Mouse (Mus musculus): ENCODE data around the gene Alox12b. TPM values are rescaled to one million over a fixed set of nuclear protein-coding genes. Genes with fewer than 3 reads are reported as not detected.

The Alox12b gene
- polyA plus RNA-seq, 1 experiment from 2014 or later, result not detected

DNA sequence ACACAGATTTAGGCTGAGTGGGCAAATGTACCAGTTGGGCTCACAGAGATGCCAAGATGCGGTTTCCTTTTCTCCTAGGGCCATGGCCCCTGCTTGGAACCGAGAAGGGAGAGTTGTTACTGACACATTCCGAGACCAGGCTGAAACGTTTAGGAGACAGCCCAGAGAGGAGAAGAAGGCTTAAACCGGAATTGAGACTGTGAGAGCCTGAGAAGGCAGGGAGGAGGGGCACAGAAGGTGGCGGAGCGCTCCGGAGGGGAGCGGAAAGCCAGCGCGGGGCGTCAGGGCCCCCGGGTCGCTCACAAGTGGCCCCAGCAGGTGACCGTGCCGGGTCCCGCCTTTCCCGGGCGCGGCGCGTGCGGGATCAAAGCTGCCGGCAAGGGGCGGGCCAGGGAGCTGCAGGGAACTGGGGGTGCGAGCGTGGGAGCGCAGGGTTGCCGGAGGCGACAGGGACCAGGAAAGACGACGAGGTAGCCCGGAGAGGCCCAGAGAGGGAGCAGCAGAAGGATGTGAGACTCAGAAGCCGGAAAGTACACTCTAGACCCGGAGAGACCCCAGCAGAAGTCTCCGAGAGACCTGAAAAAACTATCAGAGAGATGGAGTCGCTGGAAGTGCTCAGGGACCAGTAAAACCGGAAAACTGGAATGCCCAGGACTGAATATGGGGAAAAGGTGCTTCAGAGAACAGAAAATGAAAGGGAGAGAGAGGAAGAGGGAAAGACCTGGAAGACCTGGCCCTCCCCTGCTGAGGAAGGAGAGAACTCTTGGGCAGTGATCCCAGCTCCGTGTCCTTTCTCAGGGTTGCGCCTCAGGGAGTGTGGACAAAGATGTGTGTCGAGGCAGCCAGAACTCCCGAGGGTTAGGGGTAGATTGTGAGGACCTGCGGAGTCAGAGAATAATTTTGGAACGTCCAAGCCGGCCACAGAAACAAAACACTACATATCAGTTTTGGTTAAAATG is 38.8 kb upstream of the Alox12b start:
- no peaks in the 10 kb centered on the region for H3K27me3 ChIP-seq
- H3K4me3 ChIP-seq, result peak overlapping the region; percentile 64
- peak overlapping the region; percentile 60 for H3K9ac ChIP-seq (replicated peaks)
- no peak for ATAC-seq (replicated peaks)
- peak overlapping the region; percentile 78 for H3K4me2 ChIP-seq (replicated peaks)
- WGBS, result under 1% methylated on average over 45 of the region's 45 CpGs
- H3K4me1 ChIP-seq, result peaks cover 43% of the 10 kb centered on the region
- no peaks in the 10 kb centered on the region for H3K9me3 ChIP-seq
- H3K27ac ChIP-seq (replicated peaks), result peak overlapping the region; percentile 62
- no peaks in the 10 kb centered on the region for H3K36me3 ChIP-seq

DNA sequence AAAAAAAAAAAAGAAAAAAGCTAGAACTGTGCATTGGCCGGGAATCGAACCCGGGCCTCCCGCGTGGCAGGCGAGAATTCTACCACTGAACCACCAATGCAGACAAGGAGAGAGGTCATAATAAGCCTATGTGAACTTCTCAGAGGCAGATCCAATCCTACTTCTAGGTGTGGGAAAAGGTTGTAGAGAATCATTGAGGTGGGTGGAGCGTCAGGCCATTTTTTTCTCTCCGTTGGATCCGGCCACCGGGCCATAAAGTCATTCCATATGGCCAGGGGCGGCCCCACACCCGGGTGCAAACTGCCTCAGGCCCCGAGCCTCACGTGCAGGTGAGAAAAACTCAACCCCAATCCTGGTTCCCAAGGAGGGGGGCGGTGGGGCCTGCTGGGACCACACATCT is 38.0 kb upstream of the Alox12b start:
- peaks cover 46% of the 10 kb centered on the region for H3K4me1 ChIP-seq
- no peaks in the 10 kb centered on the region for H3K36me3 ChIP-seq
- WGBS, result under 1% methylated on average over 15 of the region's 15 CpGs
- no peaks in the 10 kb centered on the region for H3K27me3 ChIP-seq
- no peak; the same call in 1 of the 2 replicates for ATAC-seq (replicated peaks)
- peak overlapping the region; percentile 64 for H3K4me3 ChIP-seq
- H3K4me2 ChIP-seq (replicated peaks), result peak overlapping the region; percentile 78
- no peaks in the 10 kb centered on the region for H3K9me3 ChIP-seq
- H3K27ac ChIP-seq (replicated peaks), result no peak overlapping the region; the same call in 1 of the 2 replicates
- H3K9ac ChIP-seq (replicated peaks), result no peak overlapping the region

DNA sequence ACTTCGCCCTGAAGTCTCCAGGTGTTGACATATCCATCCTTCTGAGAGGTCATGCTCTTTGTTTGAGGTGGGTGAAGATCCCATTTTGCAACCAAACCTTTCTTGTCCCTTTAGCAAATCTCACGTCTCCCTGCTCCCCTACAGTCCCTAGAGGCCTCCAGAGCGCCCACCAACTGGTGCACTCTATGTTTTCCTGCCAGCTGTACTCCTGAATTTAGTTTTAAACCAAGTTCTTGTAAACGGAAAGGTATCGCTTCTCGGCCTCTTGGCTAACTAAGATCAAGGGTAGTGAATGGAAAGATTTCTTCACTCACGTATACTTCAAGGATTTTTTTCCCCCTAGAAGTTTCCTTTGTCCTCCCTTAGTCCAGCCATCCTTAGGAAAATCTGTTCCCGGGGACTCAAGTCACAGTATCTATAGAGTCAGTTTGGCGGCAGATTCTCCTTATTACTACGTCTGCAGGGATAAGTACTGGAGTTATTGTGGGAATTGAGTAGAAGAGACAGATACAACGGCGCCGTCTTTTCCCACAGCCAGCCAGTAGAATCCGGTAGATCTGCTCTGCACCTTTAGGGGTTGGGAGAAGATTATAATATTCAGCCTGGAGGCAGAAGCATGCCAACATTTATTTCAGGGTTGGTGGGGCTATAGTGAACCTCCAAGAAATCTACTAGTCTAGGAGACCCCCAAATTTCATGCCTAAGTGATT is 37.2 kb upstream of the Alox12b start:
- H3K27me3 ChIP-seq, result no peaks in the 10 kb centered on the region
- WGBS, result 37% methylated on average over 14 of the region's 14 CpGs
- H3K4me2 ChIP-seq (replicated peaks), result peak overlapping the region; percentile 89
- no peak overlapping the region for H3K9ac ChIP-seq (replicated peaks)
- no peak for ATAC-seq (replicated peaks)
- H3K4me3 ChIP-seq, result peak overlapping the region; percentile 64
- no peaks in the 10 kb centered on the region for H3K36me3 ChIP-seq
- H3K4me1 ChIP-seq, result peaks cover 46% of the 10 kb centered on the region
- no peaks in the 10 kb centered on the region for H3K9me3 ChIP-seq
- H3K27ac ChIP-seq (replicated peaks), result no peak overlapping the region

DNA sequence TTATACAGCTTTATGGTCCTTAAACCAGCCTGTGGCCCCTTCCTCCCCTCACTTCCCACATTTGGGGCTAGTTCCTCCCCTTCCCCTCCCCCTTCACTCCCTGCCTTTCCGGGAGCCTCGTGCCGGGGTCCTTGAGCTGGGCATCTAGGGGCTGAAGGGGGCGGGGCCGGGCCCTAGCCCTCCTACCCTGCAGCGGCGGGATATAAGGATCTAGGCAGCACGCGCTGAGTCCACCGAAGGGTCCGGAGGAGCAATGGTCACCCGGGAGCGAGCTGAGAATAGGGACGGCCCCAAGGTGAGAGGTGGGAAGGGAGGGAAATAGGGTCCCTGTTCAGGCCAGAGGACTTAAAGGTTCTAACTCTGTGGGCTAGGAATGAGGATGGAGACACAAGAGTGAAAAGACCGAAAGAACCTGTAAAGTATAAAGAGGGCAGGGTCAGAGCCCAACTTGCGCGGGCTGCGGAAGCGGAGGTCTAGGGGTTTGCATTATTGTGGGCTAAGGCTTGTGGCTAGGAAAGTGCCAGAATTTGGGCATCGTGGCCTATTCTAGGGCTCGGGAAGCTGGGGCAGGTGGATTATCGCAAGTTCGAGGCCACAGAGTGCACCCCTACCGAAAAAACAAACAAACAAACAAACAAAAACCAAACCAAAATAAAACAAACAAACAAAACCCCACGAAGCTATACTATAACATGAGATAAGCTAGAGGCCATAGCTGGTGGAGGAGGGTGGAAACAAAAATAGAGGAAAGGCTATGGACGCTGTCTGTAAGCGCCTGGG is 36.4 kb upstream of the Alox12b start, which contains the start of gene Hes7:
Gene Hes7, plus strand, starts transcription at position 184 of the 780 bp plus-strand sequence.
- Histone ChIP-seq H3K27me3 (no peaks in the 10 kb centered on the region), H3K4me2 (replicated peaks) (peak within 1 kb of the TSS; percentile 89), H3K9ac (replicated peaks) (peak within 1 kb of the TSS; percentile 75), H3K4me3 (peak within 1 kb of the TSS; percentile 64), H3K4me1 (peaks cover 46% of the 10 kb centered on the region), H3K27ac (replicated peaks) (no peak within 1 kb of the TSS), H3K36me3 (no peaks in the 10 kb centered on the region), H3K9me3 (no peaks in the 10 kb centered on the region)
- 5% methylated on average over 27 of the region's 27 CpGs for WGBS
- no peak for ATAC-seq (replicated peaks)

DNA sequence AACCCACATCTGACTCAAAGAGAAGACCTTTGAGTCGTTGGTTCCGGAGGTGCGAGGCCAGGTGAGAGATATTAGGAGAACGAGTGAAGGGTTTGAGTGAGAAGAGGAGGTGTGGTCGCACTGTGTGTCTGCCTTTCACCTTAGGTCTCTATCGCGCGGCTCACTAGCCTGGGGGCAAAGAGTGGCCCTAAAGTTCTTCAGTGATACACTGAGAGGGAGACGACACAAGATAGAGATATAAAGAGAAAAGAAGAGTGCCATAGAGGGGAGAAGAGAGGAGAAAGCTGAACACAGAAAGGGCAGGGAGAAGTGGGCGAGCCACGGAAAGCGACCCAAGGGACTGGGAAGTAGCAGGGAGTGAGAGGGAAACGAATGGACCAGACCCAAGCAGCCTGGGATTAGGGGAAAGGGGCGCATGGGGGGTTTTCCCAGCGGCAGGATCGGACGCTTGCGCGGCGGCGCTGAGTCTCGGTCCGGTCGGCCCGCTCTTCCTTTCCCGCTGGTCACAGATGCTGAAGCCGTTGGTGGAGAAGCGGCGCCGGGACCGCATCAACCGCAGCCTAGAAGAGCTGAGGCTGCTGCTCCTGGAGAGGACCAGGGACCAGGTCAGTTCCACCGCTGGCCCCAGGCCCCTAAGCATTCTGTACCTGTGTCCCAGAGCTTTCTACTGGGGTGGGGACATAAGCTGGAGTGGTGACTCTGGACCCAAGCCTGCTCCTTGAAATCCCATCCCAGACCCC is 35.6 kb upstream of the Alox12b start:
- peak overlapping the region; percentile 89 for H3K4me2 ChIP-seq (replicated peaks)
- no peaks in the 10 kb centered on the region for H3K36me3 ChIP-seq
- no peaks in the 10 kb centered on the region for H3K27me3 ChIP-seq
- peak overlapping the region; percentile 75 for H3K9ac ChIP-seq (replicated peaks)
- no peak for ATAC-seq (replicated peaks)
- H3K4me3 ChIP-seq, result peak overlapping the region; percentile 64
- no peak overlapping the region for H3K27ac ChIP-seq (replicated peaks)
- H3K4me1 ChIP-seq, result peaks cover 52% of the 10 kb centered on the region
- no peaks in the 10 kb centered on the region for H3K9me3 ChIP-seq
- WGBS, result 2% methylated on average over 29 of the region's 33 CpGs

DNA sequence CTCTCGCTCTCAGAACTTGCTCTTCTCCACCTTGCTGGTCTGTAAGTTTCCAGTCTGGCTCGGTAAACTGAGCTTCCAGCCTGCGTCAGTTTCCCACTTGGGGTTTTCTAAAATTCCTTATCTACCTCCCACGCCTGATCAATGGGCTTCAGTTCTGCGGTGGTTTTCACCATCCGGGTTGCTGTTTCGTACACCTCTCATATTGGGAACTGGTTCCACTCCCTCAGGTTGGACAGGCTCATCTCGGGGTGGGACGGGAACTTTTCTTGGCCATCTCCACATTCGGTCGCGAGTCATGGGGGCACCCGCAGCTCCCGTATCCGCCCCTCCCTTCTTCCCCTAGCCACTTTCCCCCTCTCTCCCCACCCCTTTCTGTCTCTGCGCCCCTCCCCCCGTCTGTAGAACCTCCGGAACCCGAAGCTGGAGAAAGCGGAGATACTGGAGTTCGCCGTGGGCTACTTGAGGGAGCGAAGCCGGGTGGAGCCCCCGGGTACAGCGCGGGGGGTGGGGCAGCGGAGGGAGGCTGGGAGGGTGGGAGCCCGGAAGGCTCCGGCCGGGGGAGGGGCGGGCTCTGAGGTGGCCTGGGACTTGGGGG is 35.0 kb upstream of the Alox12b start:
- no peaks in the 10 kb centered on the region for H3K9me3 ChIP-seq
- peak overlapping the region; percentile 89 for H3K4me2 ChIP-seq (replicated peaks)
- peak overlapping the region; percentile 76; the same call in 1 of the 2 replicates for H3K27ac ChIP-seq (replicated peaks)
- H3K27me3 ChIP-seq, result no peaks in the 10 kb centered on the region
- whole genome bisulfite sequencing, result under 1% methylated on average over 28 of the region's 32 CpGs
- peaks cover 54% of the 10 kb centered on the region for H3K4me1 ChIP-seq
- H3K9ac ChIP-seq (replicated peaks), result peak overlapping the region; percentile 75
- H3K36me3 ChIP-seq, result no peaks in the 10 kb centered on the region
- ATAC-seq (replicated peaks), result no peak
- H3K4me3 ChIP-seq, result peak overlapping the region; percentile 64

DNA sequence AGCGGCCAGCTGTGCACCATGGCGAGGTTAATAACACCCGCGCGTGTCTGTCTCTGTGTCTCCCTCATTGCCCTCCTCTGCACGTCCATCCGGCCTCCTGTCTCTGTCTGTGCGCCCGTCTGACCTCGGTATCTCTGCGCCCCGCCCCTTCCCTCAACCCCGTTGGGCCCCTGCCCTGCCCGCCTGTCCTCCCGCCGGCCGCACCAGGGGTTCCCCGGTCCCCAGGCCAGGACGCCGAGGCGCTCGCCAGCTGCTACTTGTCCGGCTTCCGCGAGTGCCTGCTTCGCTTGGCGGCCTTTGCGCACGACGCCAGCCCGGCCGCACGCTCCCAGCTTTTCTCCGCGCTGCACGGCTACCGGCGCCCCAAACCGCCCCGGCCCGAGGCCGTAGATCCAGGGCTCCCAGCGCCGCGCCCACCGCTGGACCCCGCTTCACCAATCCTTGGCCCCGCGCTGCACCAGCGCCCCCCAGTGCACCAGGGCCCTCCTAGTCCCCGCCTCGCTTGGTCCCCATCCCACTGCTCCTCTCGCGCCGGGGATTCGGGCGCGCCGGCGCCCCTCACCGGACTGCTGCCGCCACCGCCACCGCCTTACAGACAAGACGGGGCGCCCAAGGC is 34.3 kb upstream of the Alox12b start, which contains the start of gene 9130213A22Rik:
Gene 9130213A22Rik, minus strand, starts transcription at position 254 of the 616 bp plus-strand sequence.
- ATAC-seq (replicated peaks), result peak; percentile 69
- Histone ChIP-seq H3K27ac (replicated peaks) (peak within 1 kb of the TSS; percentile 76), H3K27me3 (no peaks in the 10 kb centered on the region), H3K9me3 (no peaks in the 10 kb centered on the region), H3K4me2 (replicated peaks) (peak within 1 kb of the TSS; percentile 89), H3K4me3 (peak within 1 kb of the TSS; percentile 64), H3K4me1 (peaks cover 48% of the 10 kb centered on the region), H3K36me3 (no peaks in the 10 kb centered on the region), H3K9ac (replicated peaks) (peak within 1 kb of the TSS; percentile 75)
- WGBS, result under 1% methylated on average over 66 of the region's 66 CpGs

DNA sequence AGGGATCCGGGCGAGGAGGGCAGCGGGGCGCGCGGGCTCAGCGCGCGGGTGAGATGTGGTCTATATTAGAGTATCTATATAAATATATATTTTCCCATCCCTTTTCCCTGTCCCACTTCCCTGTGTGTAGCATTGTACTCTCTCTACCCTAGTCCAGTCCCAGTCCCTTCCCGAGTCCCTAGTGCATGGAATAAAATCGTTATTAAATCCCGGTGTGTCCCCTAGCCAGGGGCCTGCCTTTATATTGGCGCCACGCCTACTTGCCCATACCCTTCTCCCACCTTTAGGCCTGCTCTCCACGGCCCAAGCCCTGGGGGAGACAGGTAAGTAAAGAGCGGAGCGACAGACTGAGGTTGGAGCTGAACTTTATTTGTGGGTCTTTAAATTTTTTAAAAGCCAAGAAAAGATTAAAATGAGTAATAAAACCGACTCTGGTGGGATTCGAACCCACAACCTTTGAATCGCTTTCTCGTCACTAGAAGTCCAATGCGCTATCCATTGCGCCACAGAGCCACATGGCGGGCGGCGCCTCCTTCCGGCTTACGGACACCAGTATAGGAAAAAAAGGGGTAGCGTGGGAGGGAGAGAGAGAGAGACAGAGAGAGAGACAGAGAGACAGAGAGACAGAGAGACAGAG is 33.6 kb upstream of the Alox12b start:
- H3K27ac ChIP-seq (replicated peaks), result peak overlapping the region; percentile 86
- H3K4me2 ChIP-seq (replicated peaks), result peak overlapping the region; percentile 89
- peak overlapping the region; percentile 75 for H3K9ac ChIP-seq (replicated peaks)
- peaks cover 45% of the 10 kb centered on the region for H3K4me1 ChIP-seq
- peak; percentile 17 for ATAC-seq (replicated peaks)
- no peaks in the 10 kb centered on the region for H3K27me3 ChIP-seq
- no peaks in the 10 kb centered on the region for H3K9me3 ChIP-seq
- under 1% methylated on average over 29 of the region's 29 CpGs for WGBS
- peak overlapping the region; percentile 64 for H3K4me3 ChIP-seq
- no peaks in the 10 kb centered on the region for H3K36me3 ChIP-seq

DNA sequence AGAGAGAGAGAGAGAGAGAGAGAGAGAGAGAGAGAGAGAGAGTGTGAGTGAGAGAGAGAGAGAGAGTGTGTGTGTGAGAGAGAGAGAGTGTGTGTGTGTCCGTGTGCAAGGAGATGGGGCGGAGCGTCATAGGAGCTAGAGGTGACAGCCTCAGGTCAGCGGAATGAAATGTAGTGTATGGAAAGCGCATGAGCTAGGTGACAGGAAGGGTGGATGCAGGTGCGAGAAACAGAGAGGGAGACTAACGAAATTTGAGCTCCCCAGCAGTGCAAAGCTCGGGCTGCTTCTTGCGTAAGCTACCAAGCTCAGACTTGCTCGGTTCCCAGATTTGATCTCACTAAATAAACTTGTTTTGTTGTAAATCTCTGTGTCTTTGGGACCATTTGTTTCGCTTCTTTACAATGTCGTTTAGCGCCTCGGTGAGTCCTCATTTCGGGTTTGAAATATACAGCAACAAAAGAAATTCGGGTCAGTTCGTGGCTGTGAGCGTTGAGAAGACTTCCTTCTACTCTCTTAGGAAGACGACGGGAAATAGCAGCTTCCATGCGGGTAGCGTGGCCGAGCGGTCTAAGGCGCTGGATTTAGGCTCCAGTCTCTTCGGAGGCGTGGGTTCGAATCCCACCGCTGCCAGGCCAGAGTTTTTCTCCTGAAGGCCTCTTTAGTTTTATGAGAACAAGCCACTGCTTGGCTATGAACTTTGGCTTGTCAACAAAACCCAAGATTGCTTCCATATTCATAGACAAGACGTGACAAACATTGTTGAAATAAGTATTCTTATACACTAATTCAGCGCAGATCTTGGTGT is 32.9 kb upstream of the Alox12b start:
- peak overlapping the region; percentile 64 for H3K4me3 ChIP-seq
- ATAC-seq (replicated peaks), result peak; percentile 59
- peak overlapping the region; percentile 86 for H3K27ac ChIP-seq (replicated peaks)
- under 1% methylated on average over 31 of the region's 31 CpGs for WGBS
- H3K9ac ChIP-seq (replicated peaks), result peak overlapping the region; percentile 48
- H3K36me3 ChIP-seq, result no peaks in the 10 kb centered on the region
- peak overlapping the region; percentile 89 for H3K4me2 ChIP-seq (replicated peaks)
- no peaks in the 10 kb centered on the region for H3K9me3 ChIP-seq
- H3K4me1 ChIP-seq, result peaks cover 40% of the 10 kb centered on the region
- H3K27me3 ChIP-seq, result no peaks in the 10 kb centered on the region

All from forebrain, embryonic 15.5 days (tissue).